ENCODE assay signal across 21 mouse cellular contexts in the genomic region with DNA sequence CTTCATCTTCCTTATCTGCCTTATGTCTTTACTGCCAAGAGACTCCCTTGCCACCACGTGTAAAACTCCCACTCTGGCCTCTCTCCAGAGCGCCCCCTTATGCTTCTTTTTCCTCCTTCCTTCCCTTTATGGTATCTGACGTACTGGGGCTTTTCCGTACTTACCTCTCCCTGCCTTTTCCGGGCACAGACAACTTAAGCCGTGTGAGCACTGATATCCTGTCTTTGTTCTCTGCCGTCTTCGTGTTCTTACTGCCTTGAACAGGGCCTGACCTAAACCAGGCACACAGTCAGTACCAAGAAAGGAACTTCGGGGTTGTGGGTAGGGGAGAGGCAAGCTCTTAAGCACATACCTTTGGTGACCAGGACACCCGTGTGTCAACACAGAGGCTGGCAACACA.
"Had no signal": no experiment of that assay in that cellular context is flagged by ENCODE, and none has a peak within 500 bp of the region (broad histone marks: within the 10 kb centered on the region; RNA-seq: fewer than 3 reads in every experiment).

No protein-coding gene starts in this region.

- H3K27me3 ChIP-seq: kidney, embryonic 15.5 days; limb, embryonic 13.5 days; liver, embryonic 15.5 days; lung, embryonic 15.5 days; midbrain, embryonic 12.5 days; midbrain, embryonic 15.5 days; neural tube, embryonic 12.5 days; neural tube, embryonic 15.5 days; stomach, embryonic 15.5 days had no signal

- H3K27ac ChIP-seq: kidney, embryonic 15.5 days; layer of hippocampus, adult 2 months; limb, embryonic 10.5 days; limb, embryonic 13.5 days; liver, embryonic 12.5 days; liver, embryonic 15.5 days; lung, embryonic 15.5 days; midbrain, embryonic 12.5 days; midbrain, embryonic 15.5 days; neural tube, embryonic 12.5 days; neural tube, embryonic 15.5 days; stomach, embryonic 15.5 days had no signal

- H3K4me3 ChIP-seq: kidney, embryonic 15.5 days; layer of hippocampus, adult 2 months; limb, embryonic 10.5 days; limb, embryonic 13.5 days; liver, embryonic 12.5 days; liver, embryonic 15.5 days; lung, embryonic 15.5 days; midbrain, embryonic 12.5 days; midbrain, embryonic 15.5 days; neural tube, embryonic 12.5 days; neural tube, embryonic 15.5 days; stomach, embryonic 15.5 days had no signal

- ATAC-seq: liver, embryonic 12.5 days; midbrain, embryonic 15.5 days had no signal

- H3K4me1 ChIP-seq: limb, embryonic 10.5 days; limb, embryonic 13.5 days; liver, embryonic 12.5 days; liver, embryonic 15.5 days; lung, embryonic 15.5 days; midbrain, embryonic 12.5 days; midbrain, embryonic 15.5 days; neural tube, embryonic 12.5 days; neural tube, embryonic 15.5 days; stomach, embryonic 15.5 days had no signal

- H3K9me3 ChIP-seq: kidney, embryonic 15.5 days; limb, embryonic 10.5 days; limb, embryonic 13.5 days; liver, embryonic 15.5 days; lung, embryonic 15.5 days; midbrain, embryonic 12.5 days; midbrain, embryonic 15.5 days; neural tube, embryonic 12.5 days; neural tube, embryonic 15.5 days; stomach, embryonic 15.5 days had no signal

- H3K9ac ChIP-seq: kidney, embryonic 15.5 days; limb, embryonic 13.5 days; liver, embryonic 12.5 days; liver, embryonic 15.5 days; lung, embryonic 15.5 days; midbrain, embryonic 12.5 days; midbrain, embryonic 15.5 days; neural tube, embryonic 12.5 days; neural tube, embryonic 15.5 days; stomach, embryonic 15.5 days had no signal

- H3K4me2 ChIP-seq: kidney, embryonic 15.5 days; limb, embryonic 13.5 days; liver, embryonic 12.5 days; liver, embryonic 15.5 days; lung, embryonic 15.5 days; midbrain, embryonic 12.5 days; midbrain, embryonic 15.5 days; neural tube, embryonic 12.5 days; neural tube, embryonic 15.5 days; stomach, embryonic 15.5 days had no signal

- H3K36me3 ChIP-seq: kidney, embryonic 15.5 days; limb, embryonic 10.5 days; limb, embryonic 13.5 days; liver, embryonic 12.5 days; liver, embryonic 15.5 days; lung, embryonic 15.5 days; midbrain, embryonic 12.5 days; midbrain, embryonic 15.5 days; neural tube, embryonic 12.5 days; neural tube, embryonic 15.5 days; stomach, embryonic 15.5 days had no signal

- DNase-seq: kidney, adult 11 months; kidney, adult 8-10 months; layer of hippocampus, adult 9-11 months; liver; lung, postnatal 36 days; right cerebral cortex, adult 18-20 months; right cerebral cortex, postnatal 14 days; spleen, adult 18-20 months; thymus, postnatal 25 days had no signal
